Mouse (Mus musculus) layer of hippocampus, adult 11-12 months (tissue): ENCODE data around the gene Olfr539.
"Not testable (repeated sequence)": the region's sequence is repeated elsewhere in the genome, so short reads cannot be mapped to it uniquely, and the experiment has no call there.

Experiments
- DNase-seq: peaks from one replicate; pipeline ENCODE4 v3.0.0; 2022; ENCODE audit warnings: low spot score

The Olfr539 gene

GRCm38 (mm10) chr7:140659630-140660029 lies at the start of gene Olfr539:
TSS of gene Olfr539 (plus strand) at chr7:140659930.
- no peak for DNase-seq

- DNase-seq, result not testable (repeated sequence)
These were observed 31.1 kb upstream of the Olfr539 start, which contains the start of gene Olfr61 for GRCm38 (mm10) chr7:140628670-140629069. TSS of gene Olfr61 (plus strand) at chr7:140628970.

DNA sequence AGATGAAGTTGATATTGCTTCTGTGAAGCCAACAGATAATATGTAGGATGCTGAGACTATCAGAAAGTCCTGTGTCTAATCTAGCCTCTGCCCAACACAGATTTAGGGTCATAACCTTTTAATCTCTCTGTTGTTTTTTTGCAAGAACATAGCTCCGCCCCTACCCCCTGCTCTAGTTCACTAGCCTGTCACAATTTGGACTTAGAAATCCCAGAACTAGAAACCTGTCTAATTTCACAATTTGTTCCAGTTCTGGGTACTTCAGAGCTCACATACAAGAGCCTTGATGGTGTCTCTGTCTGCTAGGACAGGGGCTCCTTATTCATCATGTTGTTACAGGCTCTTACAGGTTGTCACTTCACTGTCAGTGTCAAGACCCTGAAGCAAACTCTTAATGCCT lies 29.2 kb upstream of the Olfr539 start:
- no peak for DNase-seq

- no peak for DNase-seq
These were observed 13.6 kb upstream of the Olfr539 start, which contains the start of gene Olfr53 for GRCm38 (mm10) chr7:140646152-140646551. TSS of gene Olfr53 (plus strand) at chr7:140646452.

DNA sequence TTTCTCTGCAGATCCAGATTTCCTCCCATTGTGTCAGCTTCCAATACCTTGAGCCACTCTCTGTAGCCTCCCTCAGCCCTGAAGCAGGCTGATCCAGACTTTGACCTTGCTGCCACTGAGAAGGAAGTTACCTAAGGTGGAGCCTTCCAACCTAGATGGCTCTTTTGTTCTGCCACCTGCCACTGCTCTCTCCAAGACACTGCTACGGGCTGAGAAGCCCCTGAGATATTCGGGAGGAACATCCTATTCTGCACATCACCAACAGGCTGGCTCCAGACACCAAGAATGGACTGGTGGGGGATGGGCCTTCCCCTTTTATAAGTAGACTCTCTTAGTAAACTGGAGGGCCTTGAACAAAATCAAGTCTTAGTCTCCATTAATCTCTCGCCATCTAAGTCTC lies 11.0 kb downstream of the Olfr539 start:
- DNase-seq, result not testable (repeated sequence)

DNA sequence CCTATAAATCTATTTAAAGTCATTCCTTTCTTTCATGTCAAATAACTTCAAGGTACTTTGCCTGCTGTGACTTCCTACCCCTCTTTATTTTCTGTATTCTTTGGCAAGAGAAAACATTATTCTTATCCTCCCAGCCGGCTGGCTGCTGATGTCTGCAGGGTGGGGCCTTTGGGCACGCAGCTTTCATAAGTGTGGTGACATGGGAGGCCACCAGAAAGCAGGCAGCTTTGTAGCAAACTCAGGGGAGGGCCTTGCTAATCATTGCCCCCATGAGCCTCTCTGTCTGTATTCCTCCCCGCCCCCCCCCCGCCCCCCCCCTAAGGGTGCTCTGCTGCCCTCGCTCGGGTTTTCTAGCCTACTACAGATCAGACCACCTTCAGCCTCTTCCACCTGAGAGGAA lies 16.1 kb downstream of the Olfr539 start:
- DNase-seq, result no peak

- DNase-seq, result not testable (repeated sequence)
These were observed 19.9 kb downstream of the Olfr539 start for GRCm38 (mm10) chr7:140679591-140679990.

DNA sequence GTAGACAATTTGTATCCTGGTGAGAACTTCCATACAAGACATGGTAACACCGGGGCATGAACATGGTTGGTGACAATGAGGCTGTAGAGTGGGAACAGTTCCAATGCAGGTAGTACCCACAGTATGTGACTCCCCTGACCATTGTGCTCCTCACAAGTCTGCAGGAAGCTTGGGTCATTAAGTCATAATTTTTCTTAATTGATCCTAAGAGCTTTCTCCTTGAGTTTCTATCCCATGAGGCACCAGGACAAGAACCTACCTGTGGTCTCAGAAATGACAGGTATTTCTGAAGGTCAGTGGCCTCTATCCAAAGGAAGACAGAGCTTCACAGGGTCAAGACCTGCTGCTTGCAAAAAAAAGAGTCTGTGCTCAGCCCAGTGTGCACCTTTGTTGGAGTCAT lies 21.9 kb downstream of the Olfr539 start, which contains the start of gene Olfr45:
Gene Olfr45 (plus strand): TSS at position 301 of the 400 bp plus-strand sequence.
- DNase-seq, result no peak

DNA sequence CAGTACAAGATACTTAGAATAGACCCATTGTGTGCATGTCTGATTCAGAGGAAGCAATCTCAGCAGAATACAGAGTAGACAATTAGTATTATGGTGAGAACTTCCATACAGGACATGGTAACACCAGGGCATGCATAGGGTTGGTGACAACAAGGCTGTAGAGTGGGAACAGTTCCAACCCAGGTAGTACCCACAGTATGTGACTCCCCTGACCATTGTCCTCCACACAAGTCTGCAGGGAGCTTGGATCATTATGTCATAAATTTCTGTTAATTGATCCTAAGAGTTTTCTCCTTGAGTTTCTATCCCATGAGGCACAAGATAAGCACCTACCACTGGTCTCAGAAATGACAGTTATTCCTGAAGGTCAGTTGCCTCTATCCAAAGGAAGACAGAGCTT lies 37.2 kb downstream of the Olfr539 start, which contains the start of gene Olfr541:
Gene Olfr541 (plus strand): TSS at position 301 of the 400 bp plus-strand sequence.
- no peak for DNase-seq

DNA sequence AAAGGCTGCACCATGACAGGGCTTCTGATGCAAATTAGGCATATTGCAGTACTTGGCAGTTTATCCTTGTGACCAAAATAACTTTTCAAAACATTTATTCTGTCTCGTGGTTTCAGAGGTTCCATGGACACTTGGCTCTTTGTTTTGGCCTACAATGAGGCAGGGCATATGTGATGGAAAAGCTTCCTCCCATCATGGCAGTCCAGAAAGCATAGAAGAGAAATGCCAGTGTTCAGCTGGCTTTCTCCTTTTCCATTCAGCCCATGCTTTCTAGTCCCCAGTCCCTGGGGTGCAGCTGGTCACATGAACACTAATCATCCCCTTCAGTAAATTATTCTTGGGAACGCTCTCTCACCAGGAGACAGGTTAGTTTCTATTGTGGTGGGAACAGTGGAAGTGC lies 46.6 kb downstream of the Olfr539 start:
- DNase-seq, result no peak

DNA sequence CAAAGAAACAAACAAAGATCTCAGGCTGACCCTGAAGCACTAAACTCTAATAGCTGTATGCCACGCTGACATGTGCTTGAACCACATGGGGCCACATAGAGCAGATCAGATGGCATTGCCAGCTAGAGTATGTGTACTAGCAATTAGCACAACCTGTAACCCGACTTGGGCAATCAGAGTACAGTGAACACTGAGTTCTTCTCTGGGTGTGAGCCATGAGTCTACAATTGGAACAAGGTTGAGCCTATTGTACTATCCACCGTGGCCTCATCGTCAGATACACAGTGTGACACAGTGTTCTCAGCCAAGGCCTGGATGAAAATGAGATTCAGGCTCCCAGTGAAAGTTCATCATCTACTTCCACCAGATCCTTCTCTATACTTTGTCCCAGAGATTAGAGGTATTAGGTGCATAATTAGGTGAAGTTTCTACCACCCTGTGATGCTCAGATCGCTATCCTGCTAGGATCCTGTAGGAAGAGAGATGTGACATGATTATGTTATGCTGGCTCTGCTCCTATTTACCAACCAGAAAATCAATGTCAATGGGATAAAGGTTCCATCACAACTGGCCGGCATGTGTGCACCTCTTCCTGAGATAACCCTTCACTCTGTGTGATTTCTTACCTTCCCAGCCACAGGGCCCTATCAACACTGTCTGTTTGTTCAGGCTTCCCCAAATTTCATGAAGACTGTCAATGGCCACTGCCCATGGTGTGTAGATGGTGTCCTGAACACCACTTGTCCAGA lies 48.0 kb downstream of the Olfr539 start:
- DNase-seq, result no peak

DNA sequence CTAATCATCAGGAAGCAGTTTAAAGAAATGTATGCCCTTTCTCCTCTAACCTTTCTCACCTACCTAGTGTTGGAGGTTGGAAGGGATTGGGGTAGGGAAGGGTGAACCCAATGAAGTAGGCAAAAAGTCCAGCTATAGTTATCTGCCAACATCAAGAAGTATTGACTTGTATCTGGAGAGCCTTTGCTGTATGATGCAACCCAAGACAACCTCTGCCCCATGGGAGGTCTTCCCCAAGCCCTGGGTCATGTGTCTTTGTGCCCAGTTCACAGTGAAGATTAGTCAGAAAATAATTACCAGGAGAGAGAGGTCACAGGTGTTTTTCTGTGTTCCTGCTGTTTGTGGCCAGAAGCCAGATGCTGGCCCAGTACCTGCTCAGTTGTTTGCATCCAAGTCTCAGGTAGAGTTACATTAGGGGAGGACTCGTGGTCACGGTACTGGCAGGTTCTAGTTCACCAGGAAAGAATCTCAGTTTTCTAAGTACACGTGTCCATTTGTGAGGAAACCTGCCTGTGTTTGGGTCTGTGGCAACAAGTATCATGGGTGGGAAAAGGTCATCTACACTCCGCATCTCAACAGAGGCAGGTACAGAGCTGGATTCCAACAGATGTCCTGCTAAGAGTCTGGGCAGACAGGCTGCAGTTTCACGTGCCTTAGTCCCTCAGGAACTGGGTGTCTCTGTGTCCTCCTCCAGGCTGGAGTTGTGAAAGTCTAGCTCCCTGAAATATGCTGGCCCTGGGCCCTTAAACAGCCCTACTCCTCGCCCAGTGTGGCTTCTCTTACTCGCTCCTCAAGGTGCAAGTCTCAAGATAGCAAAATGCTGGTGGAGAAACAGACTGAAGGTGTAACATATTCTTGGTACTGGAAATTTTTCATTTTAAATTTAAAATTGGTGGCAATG lies 57.7 kb downstream of the Olfr539 start:
- DNase-seq, result no peak

GRCm38 (mm10) chr7:140721095-140721494 lies 61.4 kb downstream of the Olfr539 start:
- DNase-seq, result no peak

DNA sequence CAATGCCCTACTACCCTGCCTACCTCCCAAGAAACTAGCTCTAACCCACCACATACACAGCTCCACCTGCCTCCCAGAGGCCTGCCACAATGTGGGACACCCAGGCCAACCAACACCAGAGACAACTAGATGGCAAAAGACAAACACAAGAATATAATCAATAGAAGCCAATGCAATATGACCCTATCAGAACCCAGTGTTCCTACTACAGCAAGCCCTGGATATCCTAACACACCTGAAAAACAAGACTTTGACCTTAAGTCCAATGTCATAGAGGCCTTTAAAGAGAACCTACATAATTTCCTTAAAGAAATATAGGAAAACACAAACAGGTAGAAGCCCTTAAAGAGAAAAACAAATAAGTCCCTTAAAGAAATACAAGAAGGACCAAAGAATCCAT lies 65.8 kb downstream of the Olfr539 start:
- no peak for DNase-seq
